Mouse (Mus musculus) forebrain, embryonic 14.5 days (tissue): ENCODE results near the gene Bahd1. TPM values are rescaled to one million over a fixed set of nuclear protein-coding genes. Genes with fewer than 3 reads are reported as not detected.

Experiments
- ATAC-seq: fragments of 200-750 bp; cut with Nextera tagmentation; 2 replicates; pipeline ENCODE4 v1.8.0; 2017; ENCODE audit warnings: mild to moderate bottlenecking, moderate library complexity
- DNase-seq: peaks from one replicate; pipeline ENCODE4 v3.0.0-alpha.2; 2015; ENCODE audit warnings: low spot score
- H3K27ac ChIP-seq: fragments of 300-500 bp; sonication (generic); 2 replicates; pipeline ENCODE4 v1.5.1; 2014; ENCODE audit warnings: low read depth, mild to moderate bottlenecking, control low read depth, low read length, moderate library complexity
- H3K27me3 ChIP-seq: fragments of 300-500 bp; sonication (generic); replicated peaks from 2 replicates; pipeline ENCODE4 v1.6.1; 2014; ENCODE audit warnings: low read length, control low read depth, mixed read lengths; ENCODE audit not compliant: control insufficient read depth, insufficient read depth
- H3K36me3 ChIP-seq: fragments of 300-500 bp; sonication (generic); 2 replicates; pipeline ENCODE4 v1.6.1; 2014; ENCODE audit warnings: low read length, control low read depth; ENCODE audit not compliant: control insufficient read depth, insufficient read depth
- H3K4me1 ChIP-seq: fragments of 300-500 bp; sonication (generic); 2 replicates; pipeline ENCODE4 v1.6.1; 2014; ENCODE audit warnings: antibody characterized with exemption, low read length, control low read depth; ENCODE audit not compliant: control insufficient read depth, insufficient read depth
- H3K4me2 ChIP-seq: fragments of 300-500 bp; sonication (generic); 2 replicates; pipeline ENCODE4 v1.6.1; 2014; ENCODE audit warnings: mild to moderate bottlenecking, control low read depth, low read length
- H3K4me3 ChIP-seq: fragments of 300-500 bp; sonication (generic); 2 replicates; pipeline ENCODE4 v1.5.1; 2014; ENCODE audit warnings: low read depth, low read length, control low read depth
- H3K9ac ChIP-seq: fragments of 300-500 bp; sonication (generic); 2 replicates; pipeline ENCODE4 v1.6.1; 2014; ENCODE audit warnings: mild to moderate bottlenecking, low read length, control low read depth, moderate library complexity
- H3K9me3 ChIP-seq: fragments of 300-500 bp; sonication (generic); replicated peaks from 2 replicates; pipeline ENCODE4 v1.6.1; 2016; ENCODE audit warnings: low read length, control low read depth, mixed read lengths; ENCODE audit not compliant: control insufficient read depth
- WGBS: fragments of 180-500 bp; shearing (Covaris S2); extraction: QIAGEN DNeasy Blood & Tissue Kit; methylation state at CpG from one replicate; pipeline ENCODE4 v1.1.7; 2014; 5-methylcytosine and 5-hydroxymethylcytosine counted together
- polyA plus RNA-seq: library from polyadenylated mRNA; unstranded; fragments of >200 nt; fragmentation: Nextera tagmentation; extraction: Ambion mirVana; gene quantifications from 2 replicates; pipeline ENCODE4 v1.2.1, GENCODE M21; 2014

The Bahd1 gene
- polyA plus RNA-seq, 1 experiment from 2014 or later = 2.0 TPM

- Histone ChIP-seq H3K9me3 (no peaks in the 10 kb centered on the region), H3K27ac (no peak overlapping the region), H3K4me3 (no peak overlapping the region), H3K27me3 (no peaks in the 10 kb centered on the region), H3K36me3 (no peaks in the 10 kb centered on the region), H3K4me2 (no peak overlapping the region), H3K4me1 (no peaks in the 10 kb centered on the region), H3K9ac (no peak overlapping the region)
- ATAC-seq (no peak), DNase-seq (no peak)
- 70% methylated on average over 7 of the region's 7 CpGs for WGBS
Observed at GRCm38 (mm10) chr2:118963676-118964012, 63.5 kb downstream of the Bahd1 start.

DNA sequence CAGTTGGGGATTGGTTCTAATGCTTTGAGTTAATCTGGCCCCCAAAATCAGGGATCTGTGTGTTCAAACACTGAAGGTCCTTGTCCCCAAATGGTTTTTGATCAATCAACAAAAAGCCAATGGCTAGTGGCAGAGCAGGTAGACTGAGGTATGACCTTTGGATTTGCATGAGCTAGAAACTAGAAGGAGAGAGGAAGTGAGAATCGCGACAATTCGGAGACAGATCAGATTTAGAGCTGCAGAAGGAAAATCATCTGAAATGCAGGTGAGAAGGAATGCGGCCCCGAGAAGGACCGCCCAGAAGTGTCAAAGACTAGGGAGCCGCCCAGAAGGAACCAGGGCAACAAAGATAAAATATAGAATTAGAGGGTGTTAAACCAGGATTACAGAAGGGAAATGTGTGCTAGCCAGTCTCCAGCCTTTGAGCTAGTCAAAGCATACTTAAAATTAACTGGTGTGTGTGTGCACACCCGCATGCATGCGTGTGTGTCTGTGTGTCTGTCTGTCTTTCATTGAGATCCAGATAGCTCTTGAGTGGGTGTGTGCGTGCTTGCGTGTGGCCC lies 69.5 kb downstream of the Bahd1 start:
- no peaks in the 10 kb centered on the region for H3K4me1 ChIP-seq
- H3K9me3 ChIP-seq = no peaks in the 10 kb centered on the region
- H3K4me3 ChIP-seq = no peak overlapping the region
- WGBS = 91% methylated on average over 11 of the region's 11 CpGs
- H3K9ac ChIP-seq = no peak overlapping the region
- H3K27ac ChIP-seq = no peak overlapping the region
- DNase-seq = no peak
- no peaks in the 10 kb centered on the region for H3K36me3 ChIP-seq
- no peak overlapping the region for H3K4me2 ChIP-seq
- ATAC-seq = no peak
- peaks cover 11% of the 10 kb centered on the region for H3K27me3 ChIP-seq

- peaks cover 28% of the 10 kb centered on the region for H3K27me3 ChIP-seq
- no peak for DNase-seq
- H3K4me3 ChIP-seq = no peak overlapping the region
- H3K4me2 ChIP-seq = peak overlapping the region; percentile 66; the same call in 1 of the 2 replicates
- H3K9ac ChIP-seq = no peak overlapping the region
- no peaks in the 10 kb centered on the region for H3K36me3 ChIP-seq
- WGBS = 84% methylated on average over 5 of the region's 5 CpGs
- H3K4me1 ChIP-seq = 0 out of 2 replicates have a peak, but pooled peaks cover 10% of the 10 kb centered on the region
- ATAC-seq = no peak
- H3K27ac ChIP-seq = no peak overlapping the region
- H3K9me3 ChIP-seq = no peaks in the 10 kb centered on the region
Observed at GRCm38 (mm10) chr2:118972048-118972447, 71.9 kb downstream of the Bahd1 start.

- Histone ChIP-seq H3K4me1 (0 out of 2 replicates have a peak, but pooled peaks cover 10% of the 10 kb centered on the region), H3K4me2 (peak overlapping the region; percentile 66), H3K4me3 (peak overlapping the region; percentile 31), H3K36me3 (no peaks in the 10 kb centered on the region), H3K27ac (no peak overlapping the region), H3K9me3 (no peaks in the 10 kb centered on the region), H3K9ac (peak overlapping the region; percentile 54; the same call in 1 of the 2 replicates), H3K27me3 (peaks cover 33% of the 10 kb centered on the region)
- DNase-seq (peak; percentile 88), ATAC-seq (peak; percentile 74)
- under 1% methylated on average over 33 of the region's 33 CpGs for WGBS
Observed at GRCm38 (mm10) chr2:118972687-118973376, 72.7 kb downstream of the Bahd1 start.

Other genes with a start within 250 kb of the Bahd1 start
- 14.0 and 18.7 TPM in 2 replicates for gene Pak6, start 237.1 kb upstream of the Bahd1 start, polyA plus RNA-seq
- gene Ankrd63, start 196.4 kb upstream of the Bahd1 start, polyA plus RNA-seq = 0.28 and 0.41 TPM in 2 replicates
- 0.48 and 0.57 TPM in 2 replicates for gene Plcb2, start 171.9 kb upstream of the Bahd1 start, polyA plus RNA-seq
- gene Inafm2, start 154.6 kb upstream of the Bahd1 start, polyA plus RNA-seq = 32.1 and 33.7 TPM in 2 replicates
- 1.0 and 1.2 TPM in 2 replicates for gene Ccdc9b, start 137.7 kb upstream of the Bahd1 start, polyA plus RNA-seq
- not detected in 2 replicates for gene Phgr1, start 127.6 kb upstream of the Bahd1 start, polyA plus RNA-seq
- 18.0 and 24.5 TPM in 2 replicates for gene Disp2, start 120.7 kb upstream of the Bahd1 start, polyA plus RNA-seq
- gene Knstrn, start 86.4 kb upstream of the Bahd1 start, polyA plus RNA-seq = 66.2 and 84.2 TPM in 2 replicates
- 39.6 and 45.1 TPM in 2 replicates for gene Ivd, start 38.4 kb upstream of the Bahd1 start, polyA plus RNA-seq
- 7.1 and 7.4 TPM in 2 replicates for gene Chst14, start 26.1 kb downstream of the Bahd1 start, polyA plus RNA-seq
- 39.4 and 41.6 TPM in 2 replicates for gene Ccdc32, start 129.0 kb downstream of the Bahd1 start, polyA plus RNA-seq
- gene Rpusd2, start 134.4 kb downstream of the Bahd1 start, polyA plus RNA-seq = 4.2 and 4.6 TPM in 2 replicates
- gene Knl1, start 146.7 kb downstream of the Bahd1 start, polyA plus RNA-seq = 21.1 and 25.2 TPM in 2 replicates
- gene Rad51, start 212.4 kb downstream of the Bahd1 start, polyA plus RNA-seq = 20.9 and 29.9 TPM in 2 replicates